Mouse (Mus musculus) stomach, embryonic 15.5 days (tissue): ENCODE results near the gene Dnm3. TPM values are rescaled to one million over a fixed set of nuclear protein-coding genes. Genes with fewer than 3 reads are reported as not detected.
A peak's percentile ranks its signal among the peaks of the same experiment; 100 is the strongest.

Experiments
- ATAC-seq: fragments of 200-750 bp; cut with Nextera tagmentation; 2 replicates; pipeline ENCODE4 v1.8.0; 2017; ENCODE audit warnings: low read depth, moderate number of reproducible peaks, moderate TSS enrichment; ENCODE audit not compliant: insufficient read depth, low FRiP score
- H3K27ac ChIP-seq: fragments of 300-500 bp; sonication (generic); 2 replicates; pipeline ENCODE4 v1.5.1; 2015; ENCODE audit warnings: mild to moderate bottlenecking, inconsistent platforms
- H3K27me3 ChIP-seq: fragments of 300-500 bp; sonication (generic); replicated peaks from 2 replicates; pipeline ENCODE4 v1.6.1; 2015; ENCODE audit warnings: inconsistent platforms
- H3K36me3 ChIP-seq: fragments of 300-500 bp; sonication (generic); 2 replicates; pipeline ENCODE4 v1.6.1; 2015; ENCODE audit warnings: inconsistent platforms
- H3K4me1 ChIP-seq: fragments of 300-500 bp; sonication (generic); 2 replicates; pipeline ENCODE4 v1.6.1; 2015; ENCODE audit warnings: inconsistent platforms
- H3K4me2 ChIP-seq: fragments of 300-500 bp; sonication (generic); 2 replicates; pipeline ENCODE4 v1.6.1; 2015; ENCODE audit warnings: mild to moderate bottlenecking, inconsistent platforms
- H3K4me3 ChIP-seq: fragments of 300-500 bp; sonication (generic); replicated peaks from 2 replicates; pipeline ENCODE4 v1.5.1; 2015; ENCODE audit warnings: inconsistent platforms
- H3K9ac ChIP-seq: fragments of 300-500 bp; sonication (generic); 2 replicates; pipeline ENCODE4 v1.6.1; 2015; ENCODE audit warnings: inconsistent platforms
- H3K9me3 ChIP-seq: fragments of 300-500 bp; sonication (generic); 2 replicates; pipeline ENCODE4 v1.6.1; 2016; ENCODE audit warnings: inconsistent platforms
- WGBS: fragments of 180-500 bp; shearing (Covaris S2); methylation state at CpG from one replicate; pipeline ENCODE4 v1.1.7; 2015; 5-methylcytosine and 5-hydroxymethylcytosine counted together
- microRNA counts: library from miRNA; unstranded; fragments of <30 nt; microRNA quantifications from one replicate; lab custom pipeline; 2016
- microRNA-seq: library from miRNA; unstranded; fragments of <30 nt; microRNA quantifications from one replicate; pipeline ENCODE4, GENCODE M21; 2016
- polyA plus RNA-seq: library from polyadenylated mRNA; unstranded; fragments of >200 nt; fragmentation: Nextera tagmentation; extraction: Ambion mirVana; gene quantifications from 2 replicates; pipeline ENCODE4 v1.2.1, GENCODE M21; 2015

The Dnm3 gene
- polyA plus RNA-seq, 1 experiment from 2014 or later, result 6.0 TPM

- H3K4me2 ChIP-seq, result no peak overlapping the region
- no peak overlapping the region for H3K9ac ChIP-seq
- no peak overlapping the region for H3K27ac ChIP-seq
- no peak overlapping the region for H3K4me3 ChIP-seq
- no peaks in the 10 kb centered on the region for H3K9me3 ChIP-seq
- no peaks in the 10 kb centered on the region for H3K36me3 ChIP-seq
- WGBS, result 82% methylated on average over 2 of the region's 2 CpGs
- ATAC-seq, result no peak
- no peaks in the 10 kb centered on the region for H3K27me3 ChIP-seq
- no peaks in the 10 kb centered on the region for H3K4me1 ChIP-seq
Measured at GRCm38 (mm10) chr1:161942082-161942481, 535.8 kb downstream of the Dnm3 start.

MicroRNA genes within 50 kb of the gene (microRNA counts, 519-probe panel; counts per million panel counts)
- 4,574 counts per million, percentile 99 among the panel's probes with 10 or more counts for microRNA mmu-miR-199a-3p (lab: Ali Mortazavi, UCI)
- 4,694 counts per million, percentile 100 among the panel's probes with 10 or more counts for microRNA mmu-miR-199a-5p (lab: Ali Mortazavi, UCI)
- 3,014 counts per million, percentile 77 among the panel's probes with 10 or more counts for microRNA mmu-miR-214 (lab: Ali Mortazavi, UCI)

Small RNAs within 50 kb of the gene (microRNA-seq; reads per million reads assigned to microRNA genes)
- gene Mir199a-2 (155 reads per million, percentile 55 among the genes with 10 or more reads in this experiment), gene Mir214 (8,960 reads per million, percentile 93 among the genes with 10 or more reads in this experiment)

Other genes with a start within 250 kb of the Dnm3 start
- 20.3 and 21.0 TPM in 2 replicates for gene Mettl13, start 70.5 kb upstream of the Dnm3 start, polyA plus RNA-seq
- 53.1 and 53.7 TPM in 2 replicates for gene Vamp4, start 92.5 kb upstream of the Dnm3 start, polyA plus RNA-seq
- 0.06 TPM in 1 of 2 replicates, not detected in the other for gene Myoc, start 161.1 kb upstream of the Dnm3 start, polyA plus RNA-seq
- gene Myocos, start 180.2 kb upstream of the Dnm3 start, polyA plus RNA-seq, result not detected in 2 replicates